Mouse (Mus musculus) myocyte (in vitro differentiated cells): Measurements from ENCODE around the gene Nt5c2. TPM values are rescaled to one million over a fixed set of nuclear protein-coding genes. Genes with fewer than 3 reads are reported as not detected.

Experiments
- H3K27me3 ChIP-seq: one replicate; pipeline ENCODE4 v1.6.1; 2011; ENCODE audit not compliant: control insufficient read depth, insufficient read depth, insufficient read length
- H3K36me3 ChIP-seq: one replicate; pipeline ENCODE4 v1.6.1; 2011; ENCODE audit not compliant: control insufficient read depth, insufficient read depth
- H3K4me2 ChIP-seq: one replicate; pipeline ENCODE4 v1.6.1; 2011; ENCODE audit warnings: low read depth, control low read depth
- H3K4me3 ChIP-seq: one replicate; pipeline ENCODE4 v1.5.1; 2011; ENCODE audit warnings: mild to moderate bottlenecking, control low read depth, moderate library complexity
- H3K79me2 ChIP-seq: one replicate; pipeline ENCODE4 v1.6.1; 2011; ENCODE audit not compliant: control insufficient read depth, insufficient read depth
- H3ac ChIP-seq: one replicate; pipeline ENCODE4 v1.6.1; 2011; ENCODE audit not compliant: control insufficient read depth, insufficient read length
- CEBPB ChIP-seq: IDR thresholded peaks from 2 replicates; pipeline ENCODE4 v1.6.1; 2011; ENCODE audit warnings: mild to moderate bottlenecking, moderate library complexity; ENCODE audit not compliant: poor library complexity, insufficient read depth, severe bottlenecking
- E2F4 ChIP-seq: IDR thresholded peaks from one replicate; pipeline ENCODE4 v1.6.1; 2011; ENCODE audit warnings: mild to moderate bottlenecking, control low read depth, moderate library complexity; ENCODE audit not compliant: insufficient read depth
- MAX ChIP-seq: IDR thresholded peaks from one replicate; pipeline ENCODE4 v1.6.1; 2011; ENCODE audit warnings: low read depth, mild to moderate bottlenecking, control low read depth
- MYOD1 ChIP-seq, 3 experiments: IDR thresholded peaks; one replicate each; pipeline ENCODE4 v1.6.1; 2011; ENCODE audit warnings: control low read depth in 2 of 3, low read depth in 2 of 3, mild to moderate bottlenecking in 2 of 3, moderate library complexity in 1 of 3; ENCODE audit not compliant: insufficient read length in 2 of 3, control insufficient read depth in 1 of 3
- MYOG ChIP-seq, 3 experiments: IDR thresholded peaks; one replicate each; pipeline ENCODE4 v1.6.1; 2011; ENCODE audit warnings: control low read depth in 2 of 3, low read depth in 2 of 3, mild to moderate bottlenecking in 2 of 3; ENCODE audit not compliant: insufficient read length in 2 of 3, control insufficient read depth in 1 of 3, insufficient read depth in 1 of 3
- POLR2A ChIP-seq: IDR thresholded peaks from one replicate; pipeline ENCODE4 v1.6.1; 2011; ENCODE audit warnings: low read depth, mild to moderate bottlenecking, control low read depth, moderate library complexity; ENCODE audit not compliant: insufficient read length
- POLR2AphosphoS2 ChIP-seq: IDR thresholded peaks from one replicate; pipeline ENCODE4 v1.6.1; 2011; ENCODE audit warnings: low read depth, control low read depth; ENCODE audit not compliant: insufficient read length
- REST ChIP-seq: IDR thresholded peaks from one replicate; pipeline ENCODE4 v1.6.1; 2011; ENCODE audit warnings: mild to moderate bottlenecking, control low read depth, moderate library complexity; ENCODE audit not compliant: insufficient read depth, insufficient read length
- SRF ChIP-seq: IDR thresholded peaks from one replicate; pipeline ENCODE4 v1.6.1; 2011; ENCODE audit warnings: low read depth; ENCODE audit not compliant: control insufficient read depth, insufficient read length
- TCF12 ChIP-seq: IDR thresholded peaks from one replicate; pipeline ENCODE4 v1.6.1; 2011; ENCODE audit warnings: mild to moderate bottlenecking, control low read depth; ENCODE audit not compliant: poor library complexity, insufficient read depth, severe bottlenecking
- TCF3 ChIP-seq: IDR thresholded peaks from one replicate; pipeline ENCODE4 v1.6.1; 2011; ENCODE audit warnings: low read depth, control low read depth; ENCODE audit not compliant: insufficient read length
- USF1 ChIP-seq: IDR thresholded peaks from one replicate; pipeline ENCODE4 v1.6.1; 2011; ENCODE audit warnings: low read depth, mild to moderate bottlenecking, control low read depth, moderate library complexity
- polyA plus RNA-seq: library from polyadenylated mRNA; unstranded; fragments of >200 nt; fragmentation: generic; extraction: Trizol; gene quantifications from one replicate; pipeline ENCODE4 v1.2.1, GENCODE M21; 2012; ENCODE audit warnings: missing spikeins

Nt5c2 gene
- polyA plus RNA-seq, 1 experiment: 19.5 TPM

DNA sequence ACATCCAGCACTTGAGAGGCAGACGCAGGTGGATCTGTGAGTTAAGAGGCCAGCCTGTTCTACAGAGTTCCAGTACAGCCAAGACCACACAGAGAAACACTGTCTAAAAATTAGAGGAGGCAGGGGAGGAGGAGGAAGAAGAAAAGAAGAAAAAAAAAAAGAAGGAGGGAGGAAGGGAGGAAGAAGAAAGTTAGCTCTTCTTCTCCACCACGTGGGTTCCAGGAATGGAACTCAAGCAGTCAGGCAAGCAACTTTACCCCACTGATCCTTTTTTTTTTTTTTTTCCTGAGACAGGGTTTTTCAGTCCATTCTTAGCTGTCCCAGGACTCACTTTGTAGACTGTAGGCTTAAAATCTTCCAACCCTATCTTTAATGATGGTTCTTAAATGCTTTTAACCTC lies 38.2 kb downstream of the Nt5c2 start:
- Histone ChIP-seq H3K4me3 (no peak overlapping the region), H3K4me2 (no peak overlapping the region), H3ac (no peak overlapping the region), H3K36me3 (no peaks in the 10 kb centered on the region), H3K27me3 (no peaks in the 10 kb centered on the region), H3K79me2 (no peaks in the 10 kb centered on the region)
- no peak for TF ChIP-seq USF1
- TF ChIP-seq MYOG (IDR thresholded peaks at IDR 0.05; ENCODE audit: control insufficient read depth in 1 of 3, insufficient read depth in 1 of 3, insufficient read length in 2 of 3, low read depth in 2 of 3): no peak
- no peak for TF ChIP-seq MAX
- TF ChIP-seq POLR2AphosphoS2: no peak
- TF ChIP-seq POLR2A: no peak
- TF ChIP-seq MYOD1 (IDR thresholded peaks at IDR 0.05; ENCODE audit: control insufficient read depth in 1 of 3, insufficient read length in 2 of 3, low read depth in 2 of 3): no peak
- no peak for TF ChIP-seq CEBPB
- no peak for TF ChIP-seq REST
- TF ChIP-seq E2F4: no peak

DNA sequence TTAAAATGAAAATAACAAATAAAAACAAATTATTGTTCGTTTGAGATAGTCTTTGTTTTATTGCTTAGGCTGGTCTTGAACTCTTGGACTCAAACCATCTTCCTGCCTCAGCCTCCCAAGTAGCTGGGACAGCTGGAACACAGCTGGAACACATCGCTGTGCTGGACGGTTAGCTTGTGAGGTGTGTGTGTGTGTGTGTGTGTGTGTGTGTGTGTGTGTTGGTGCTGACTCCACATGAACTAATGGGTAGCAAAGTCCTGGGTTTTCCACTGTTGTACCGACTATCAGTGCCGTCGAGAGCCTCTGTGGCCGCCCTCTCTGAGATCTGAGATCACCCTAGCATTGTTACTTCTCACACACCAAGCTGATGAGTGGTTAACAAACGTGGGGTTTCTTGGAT lies 39.0 kb downstream of the Nt5c2 start:
- H3K36me3 ChIP-seq: no peaks in the 10 kb centered on the region
- no peak overlapping the region for H3K4me3 ChIP-seq
- no peak overlapping the region for H3ac ChIP-seq
- H3K4me2 ChIP-seq: no peak overlapping the region
- TF ChIP-seq CEBPB (no peak), TCF3 (no peak), MAX (no peak), USF1 (no peak), TCF12 (no peak), POLR2A (no peak), E2F4 (no peak), REST (no peak), MYOD1 (IDR thresholded peaks at IDR 0.05; ENCODE audit: control insufficient read depth in 1 of 3, insufficient read length in 2 of 3, low read depth in 2 of 3) (no peak), POLR2AphosphoS2 (no peak), MYOG (IDR thresholded peaks at IDR 0.05; ENCODE audit: control insufficient read depth in 1 of 3, insufficient read depth in 1 of 3, insufficient read length in 2 of 3, low read depth in 2 of 3) (no peak), SRF (no peak)
- H3K79me2 ChIP-seq: no peaks in the 10 kb centered on the region
- H3K27me3 ChIP-seq: no peaks in the 10 kb centered on the region

DNA sequence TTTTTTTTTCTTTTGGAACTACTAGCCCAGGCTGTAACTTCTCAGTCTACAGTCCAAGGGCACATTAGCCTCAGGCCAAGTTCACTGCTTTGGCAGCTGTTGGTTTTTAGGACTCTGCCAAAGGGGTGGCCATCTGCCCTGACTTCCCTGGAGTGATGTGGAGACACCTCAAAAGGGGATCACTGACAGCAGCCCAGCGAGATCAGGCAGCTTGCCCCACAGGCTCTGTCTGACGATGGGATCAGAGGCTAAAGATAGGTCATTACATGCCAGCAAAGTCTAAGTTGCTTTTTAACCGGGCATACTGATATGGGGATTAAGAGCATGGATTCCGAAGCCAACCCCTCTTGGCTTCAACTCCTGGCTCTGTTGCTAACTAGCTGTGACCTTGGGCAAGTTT lies 39.4 kb downstream of the Nt5c2 start:
- Histone ChIP-seq H3K4me3 (no peak overlapping the region), H3K36me3 (no peaks in the 10 kb centered on the region), H3K79me2 (no peaks in the 10 kb centered on the region), H3K4me2 (no peak overlapping the region), H3ac (no peak overlapping the region), H3K27me3 (no peaks in the 10 kb centered on the region)
- TF ChIP-seq TCF12: peak; percentile 18
- TF ChIP-seq MYOD1 (IDR thresholded peaks at IDR 0.05; ENCODE audit: control insufficient read depth in 1 of 3, insufficient read length in 2 of 3, low read depth in 2 of 3): peak in 2 of 3 experiments; percentile 57 to 66
- TF ChIP-seq E2F4: no peak
- TF ChIP-seq MYOG (IDR thresholded peaks at IDR 0.05; ENCODE audit: control insufficient read depth in 1 of 3, insufficient read depth in 1 of 3, insufficient read length in 2 of 3, low read depth in 2 of 3): peak in 2 of 3 experiments; percentile 62 to 80

DNA sequence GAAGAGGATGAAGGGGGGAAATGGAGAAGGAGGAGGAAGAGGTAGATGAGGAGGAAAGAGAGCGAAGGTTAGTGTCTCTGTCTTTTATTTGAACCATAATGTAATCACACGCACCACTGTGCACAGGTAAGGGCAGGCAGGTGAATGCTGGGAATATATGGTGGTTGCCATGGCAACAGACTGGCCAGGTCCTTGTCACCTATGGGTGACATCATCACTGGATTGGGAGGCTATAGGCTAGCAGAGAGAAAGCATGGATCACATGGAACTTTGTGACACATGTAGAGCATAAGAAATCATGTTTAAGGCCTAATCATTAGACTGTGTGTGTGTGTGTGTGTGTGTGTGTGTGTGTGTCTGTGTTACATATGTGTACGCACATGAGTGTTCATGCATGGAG lies 42.8 kb downstream of the Nt5c2 start:
- TF ChIP-seq MYOG (IDR thresholded peaks at IDR 0.05; ENCODE audit: control insufficient read depth in 1 of 3, insufficient read depth in 1 of 3, insufficient read length in 2 of 3, low read depth in 2 of 3) (no peak), MAX (no peak), POLR2AphosphoS2 (no peak), TCF12 (no peak), MYOD1 (IDR thresholded peaks at IDR 0.05; ENCODE audit: control insufficient read depth in 1 of 3, insufficient read length in 2 of 3, low read depth in 2 of 3) (no peak), POLR2A (no peak), SRF (no peak), CEBPB (no peak), REST (no peak), E2F4 (no peak), USF1 (no peak), TCF3 (no peak)
- no peak overlapping the region for H3K4me3 ChIP-seq
- no peaks in the 10 kb centered on the region for H3K27me3 ChIP-seq
- H3ac ChIP-seq: no peak overlapping the region
- no peaks in the 10 kb centered on the region for H3K79me2 ChIP-seq
- no peaks in the 10 kb centered on the region for H3K36me3 ChIP-seq
- no peak overlapping the region for H3K4me2 ChIP-seq

DNA sequence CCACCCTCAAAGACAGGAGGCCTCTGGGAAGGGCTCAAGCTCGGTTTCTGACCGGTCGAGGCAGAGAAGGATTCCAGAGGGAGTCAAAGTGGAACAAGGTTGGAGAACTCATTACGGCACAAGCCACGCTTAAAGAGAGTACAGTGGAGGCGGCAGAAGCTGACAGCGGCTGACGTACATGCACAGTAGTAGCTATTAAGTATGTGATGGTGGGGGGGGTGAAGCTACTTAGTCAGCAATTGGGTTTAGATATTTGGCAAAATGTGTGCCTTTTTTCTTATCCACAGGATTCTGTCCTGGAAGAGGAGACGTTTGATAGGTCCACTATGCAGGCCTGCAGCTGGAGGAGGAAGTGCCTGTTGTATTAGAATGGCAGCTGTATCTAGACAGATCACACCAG lies 43.2 kb downstream of the Nt5c2 start:
- no peak overlapping the region for H3K4me2 ChIP-seq
- no peaks in the 10 kb centered on the region for H3K27me3 ChIP-seq
- no peaks in the 10 kb centered on the region for H3K36me3 ChIP-seq
- H3K79me2 ChIP-seq: no peaks in the 10 kb centered on the region
- TF ChIP-seq CEBPB (no peak), MYOD1 (IDR thresholded peaks at IDR 0.05; ENCODE audit: control insufficient read depth in 1 of 3, insufficient read length in 2 of 3, low read depth in 2 of 3) (no peak), POLR2A (no peak), POLR2AphosphoS2 (no peak), MAX (no peak), SRF (no peak), E2F4 (no peak), TCF12 (no peak), MYOG (IDR thresholded peaks at IDR 0.05; ENCODE audit: control insufficient read depth in 1 of 3, insufficient read depth in 1 of 3, insufficient read length in 2 of 3, low read depth in 2 of 3) (no peak), REST (no peak), USF1 (no peak), TCF3 (no peak)
- H3ac ChIP-seq: no peak overlapping the region
- H3K4me3 ChIP-seq: no peak overlapping the region
